Mouse (Mus musculus): ENCODE data around the gene Tigar.

The Tigar gene

DNA sequence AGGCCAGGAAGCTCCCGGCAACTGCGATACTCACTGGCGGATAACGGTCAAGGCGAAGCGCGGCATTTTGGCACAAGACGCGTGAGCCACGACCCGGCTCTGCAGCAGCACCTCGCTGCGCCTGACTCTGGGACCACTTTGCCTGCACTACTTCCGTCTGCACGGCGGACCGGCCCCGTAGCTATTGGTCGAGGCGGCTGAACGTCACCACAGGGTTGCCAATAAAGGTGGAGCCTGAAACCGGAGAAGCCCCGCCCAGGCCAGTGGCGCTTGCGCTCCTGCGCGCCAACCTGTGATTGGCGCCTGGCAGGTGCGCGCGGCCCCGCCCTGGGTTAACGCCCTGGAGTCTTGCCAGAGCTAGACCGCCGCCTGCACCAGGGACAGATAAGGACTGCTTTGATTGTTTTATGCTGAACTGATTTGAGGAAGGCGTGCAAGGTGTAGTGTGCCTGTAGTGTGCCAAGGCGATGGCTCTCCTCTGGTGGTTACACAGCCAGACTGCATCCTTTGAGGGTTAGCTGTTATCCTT lies at the start of gene Tigar:
TSS of gene Tigar (minus strand) at position 156 of the 529 bp plus-strand sequence.
- DNase-seq (ENCODE audit: low spot score), result peak; percentile 66

- DNase-seq (ENCODE audit: low spot score), result no peak
Measured at GRCm38 (mm10) chr6:127157321-127157720, 48.0 kb upstream of the Tigar start.

GRCm38 (mm10) chr6:127155468-127155867 lies 46.1 kb upstream of the Tigar start:
- no peak for DNase-seq (ENCODE audit: low spot score)

- DNase-seq (ENCODE audit: low spot score), result no peak
Measured at GRCm38 (mm10) chr6:127154708-127155268, 45.4 kb upstream of the Tigar start.

DNA sequence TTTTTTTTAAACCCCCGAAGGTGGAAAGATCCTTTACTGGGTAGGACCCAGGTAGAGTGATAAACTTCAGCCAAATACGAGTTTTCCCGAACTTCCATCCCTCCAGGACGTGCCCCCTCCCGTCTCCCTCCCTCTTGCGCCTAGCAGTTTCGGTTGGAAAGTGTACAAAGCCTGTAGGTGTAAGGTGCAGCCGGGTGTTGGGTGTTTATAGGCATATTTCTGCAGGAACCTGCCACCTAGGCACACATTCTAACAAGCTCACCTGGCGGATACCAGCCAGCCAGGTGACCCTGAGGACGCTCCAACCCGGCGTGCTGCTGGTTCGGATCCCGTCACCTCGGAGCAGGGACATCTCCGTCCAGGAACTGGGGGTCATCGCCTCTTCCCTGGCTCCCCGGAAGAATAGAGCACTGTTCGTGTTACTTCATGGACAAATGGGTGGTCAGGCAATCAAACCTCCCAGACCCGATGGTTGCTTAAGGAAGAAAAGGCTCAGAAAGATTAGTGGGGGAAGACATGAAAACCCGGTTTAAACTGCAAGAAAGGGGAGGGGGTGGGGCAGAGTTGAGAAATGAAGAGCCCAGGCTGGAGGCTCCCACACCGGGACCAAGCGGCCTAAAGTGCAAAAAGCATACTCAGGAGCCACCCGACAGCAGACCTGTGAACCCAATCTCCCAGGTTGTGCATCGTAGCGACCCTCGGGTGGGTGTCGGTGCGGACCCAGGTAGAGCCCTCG lies 44.8 kb upstream of the Tigar start:
- no peak for DNase-seq (ENCODE audit: low spot score)

DNA sequence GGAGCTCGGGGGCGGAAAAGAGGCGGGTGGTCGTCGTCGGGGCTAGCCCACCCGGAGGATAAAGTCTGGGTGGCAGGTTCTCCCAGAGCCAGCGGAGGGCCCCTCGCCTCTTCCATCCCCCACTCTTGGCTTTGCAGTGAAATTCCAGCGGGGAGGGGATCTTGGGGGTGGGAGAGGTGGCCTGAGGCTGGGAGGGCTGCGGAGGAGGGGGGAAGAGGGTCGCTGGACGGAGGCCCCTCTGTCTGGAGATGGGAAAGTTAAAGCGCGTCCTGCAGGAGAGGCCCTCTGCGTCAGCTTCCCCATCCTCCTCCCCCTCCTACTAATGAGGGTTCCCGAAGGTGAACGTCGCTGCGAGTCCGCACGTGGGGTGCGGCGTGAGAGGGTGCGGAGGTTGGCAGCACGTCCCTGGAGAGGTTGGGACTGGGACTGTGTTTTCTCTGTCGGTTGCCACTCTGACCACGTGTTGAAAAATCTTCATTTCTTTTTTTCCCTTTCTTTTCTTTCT lies 44.0 kb upstream of the Tigar start:
- no peak for DNase-seq (ENCODE audit: low spot score)

DNA sequence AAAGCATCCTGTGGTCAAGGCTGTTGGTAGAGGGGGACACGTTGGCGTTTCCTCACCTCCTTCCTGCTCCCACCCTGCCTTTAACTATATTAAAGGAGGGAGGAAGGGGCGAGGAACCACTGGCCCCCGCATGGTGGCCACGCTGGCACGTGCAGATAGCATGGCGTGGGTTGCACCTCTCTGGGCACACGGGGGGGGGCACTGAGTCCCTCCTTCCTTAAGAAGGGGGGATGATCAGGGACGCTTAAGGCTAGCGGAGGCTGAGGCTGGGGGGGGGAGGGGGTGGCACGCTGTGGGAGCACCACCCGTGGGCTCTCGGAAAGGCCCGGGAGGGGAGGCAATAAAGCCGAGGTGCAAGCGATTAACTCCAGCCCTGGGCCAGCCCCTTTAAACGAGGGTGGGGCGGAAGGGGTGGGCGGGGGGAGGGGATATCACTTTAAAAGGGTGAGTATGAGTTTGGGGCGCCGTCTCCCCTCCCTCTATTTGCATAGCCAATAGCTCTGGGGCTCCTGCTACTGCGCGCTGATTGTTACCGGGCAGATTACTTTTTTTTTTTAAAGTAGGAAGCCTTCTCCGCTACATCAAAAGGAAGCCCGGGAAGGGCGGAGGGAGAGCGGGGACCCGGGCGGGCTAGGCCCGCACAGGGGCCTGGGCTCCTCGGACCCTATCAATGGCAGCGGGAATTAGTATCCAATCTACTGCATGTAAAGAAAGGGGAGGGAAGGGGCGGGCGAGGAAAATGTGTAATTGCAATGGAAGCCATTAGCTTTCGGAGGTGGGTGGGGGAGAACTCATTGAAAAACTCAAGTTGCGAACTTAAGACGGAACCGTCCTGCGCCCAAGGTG lies 43.0 kb upstream of the Tigar start, which contains the start of gene Ccnd2:
TSS of gene Ccnd2 (minus strand) at position 88 of the 846 bp plus-strand sequence.
- DNase-seq (ENCODE audit: low spot score), result no peak

DNA sequence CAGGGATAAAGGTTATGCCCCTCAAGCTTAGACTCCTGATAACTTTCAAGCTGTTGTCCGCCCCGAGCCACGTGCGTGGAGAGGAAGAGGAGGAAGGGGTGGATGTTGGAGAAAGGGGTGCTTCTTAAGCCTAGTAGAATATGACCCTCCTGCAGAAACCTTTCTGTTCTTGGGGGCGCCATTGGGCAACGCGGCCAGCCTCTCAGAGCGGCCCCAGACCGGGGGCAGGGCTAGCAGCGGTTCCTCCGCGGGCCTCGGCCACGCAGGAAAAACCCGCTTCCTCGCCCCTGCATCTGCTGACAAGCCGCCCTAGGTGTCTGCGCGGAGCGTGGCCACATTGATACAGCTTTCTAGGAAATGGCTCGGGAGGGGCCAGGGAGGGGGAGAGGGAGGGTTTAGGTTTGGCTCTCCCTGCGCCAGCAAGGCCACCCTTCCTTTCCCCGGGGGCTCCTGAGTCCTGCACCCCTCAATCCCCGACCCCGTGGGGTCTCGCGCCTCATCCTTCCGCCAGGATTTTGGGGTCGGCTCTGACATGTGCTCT lies 42.3 kb upstream of the Tigar start:
- DNase-seq (ENCODE audit: low spot score), result no peak

DNA sequence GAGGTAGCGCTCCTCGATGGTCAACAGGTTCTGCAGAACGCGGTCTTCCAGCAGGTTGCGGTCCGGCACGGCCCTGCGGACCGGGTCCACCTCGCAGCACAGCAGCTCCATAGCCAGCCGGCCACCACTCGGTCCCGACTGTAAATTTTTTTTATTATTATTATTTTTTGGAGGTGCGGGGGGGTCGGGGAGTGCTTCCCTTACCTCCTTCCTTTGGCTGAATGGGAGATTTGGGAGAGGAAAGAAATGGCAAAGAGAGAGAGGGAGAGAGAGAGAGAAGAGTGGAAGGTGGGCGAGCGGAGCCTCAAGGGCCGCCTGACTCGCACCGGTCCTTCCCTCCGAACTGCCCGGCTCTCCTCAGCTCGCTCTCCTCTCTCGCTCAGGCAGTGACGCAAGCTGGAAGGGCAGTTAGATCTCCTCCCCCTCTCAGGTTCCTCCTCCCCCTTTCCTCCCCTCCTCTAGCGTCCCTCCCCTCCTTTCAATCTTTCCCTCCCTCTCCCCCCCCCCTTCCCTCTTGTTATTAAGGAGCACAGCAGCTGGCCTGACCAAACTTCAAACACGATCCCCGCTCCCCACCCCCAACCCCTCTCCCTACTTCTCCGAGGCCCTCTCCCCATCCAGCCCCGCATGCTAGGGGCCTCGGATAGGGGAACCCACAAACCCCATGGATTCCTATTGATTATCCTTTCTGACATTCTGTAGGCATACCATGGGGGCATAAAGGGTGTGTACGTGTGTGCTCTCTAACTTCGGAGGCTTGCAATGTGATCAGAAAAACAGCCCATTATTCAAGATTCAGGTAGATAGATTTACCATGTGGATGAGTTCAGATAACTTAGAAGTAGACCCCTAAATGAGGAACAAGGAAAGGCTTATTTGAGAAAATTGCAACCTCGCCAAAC lies 41.6 kb upstream of the Tigar start:
- DNase-seq (ENCODE audit: low spot score), result no peak

- no peak for DNase-seq (ENCODE audit: low spot score)
Measured at GRCm38 (mm10) chr6:127149944-127150662, 40.7 kb upstream of the Tigar start.

DNA sequence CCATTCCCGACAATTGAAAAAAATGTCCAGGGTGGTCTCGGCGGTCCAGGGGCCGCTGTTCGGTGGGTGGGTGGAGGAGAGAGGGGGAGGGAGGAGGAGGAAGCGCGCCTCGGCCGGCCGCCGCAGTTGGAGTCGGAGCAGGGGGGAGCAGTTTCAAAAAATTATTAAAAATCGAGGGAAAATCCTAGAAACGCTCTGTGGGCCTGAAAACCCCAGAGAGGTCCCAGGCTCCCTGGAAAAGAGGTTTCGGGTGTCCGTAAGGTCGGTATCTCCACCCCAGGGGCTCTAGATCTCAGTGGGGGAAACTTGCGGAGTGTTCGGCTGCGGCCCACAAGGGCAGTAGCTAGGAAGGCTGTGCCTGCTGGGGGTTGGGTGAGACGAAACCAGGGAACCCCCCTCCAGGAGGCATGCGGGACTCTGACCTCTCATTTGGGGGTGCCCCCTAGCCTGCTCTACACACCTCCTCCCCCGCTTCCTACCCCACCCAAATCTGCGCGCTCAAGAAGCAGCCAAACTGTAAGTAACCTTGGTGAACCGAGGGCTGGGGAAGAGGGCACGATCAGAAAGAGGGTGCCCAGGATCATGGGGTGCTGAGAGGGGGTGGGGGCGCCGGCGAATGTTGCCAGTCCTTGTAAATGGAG lies 40.1 kb upstream of the Tigar start:
- no peak for DNase-seq (ENCODE audit: low spot score)

GRCm38 (mm10) chr6:127148526-127149302 lies 39.4 kb upstream of the Tigar start:
- DNase-seq (ENCODE audit: low spot score), result no peak

GRCm38 (mm10) chr6:127147665-127148064 lies 38.3 kb upstream of the Tigar start:
- no peak for DNase-seq (ENCODE audit: low spot score)

DNA sequence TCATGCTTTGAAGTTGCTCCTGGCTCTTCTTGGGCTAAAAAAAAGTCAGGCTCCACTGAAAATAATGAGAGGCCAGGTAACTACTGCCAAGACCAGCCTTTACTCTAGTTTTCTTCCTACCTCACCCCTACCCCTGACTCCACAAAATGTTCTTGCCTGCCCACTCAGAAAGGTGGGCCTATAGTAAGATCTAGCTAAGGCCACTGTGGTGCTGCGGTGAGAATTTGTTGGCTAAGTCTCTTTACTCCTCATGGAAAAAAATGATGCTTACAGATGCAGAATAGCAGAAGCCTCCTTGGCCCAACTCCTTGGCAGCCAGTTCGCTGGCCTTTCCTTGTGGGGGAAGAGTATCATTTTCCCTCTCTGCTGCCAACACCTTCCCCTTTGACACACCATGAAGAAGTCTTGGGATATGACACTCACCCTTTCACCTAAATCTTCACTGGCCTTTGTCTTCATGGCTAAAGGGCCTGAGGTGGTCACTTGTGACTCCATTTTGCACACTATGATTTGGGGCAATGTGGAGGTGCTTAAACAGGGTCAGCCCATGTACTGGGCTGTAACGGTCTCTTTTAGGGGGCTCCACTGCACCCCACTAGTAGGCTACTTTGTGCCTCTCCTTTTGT lies 37.1 kb upstream of the Tigar start:
- no peak for DNase-seq (ENCODE audit: low spot score)

DNA sequence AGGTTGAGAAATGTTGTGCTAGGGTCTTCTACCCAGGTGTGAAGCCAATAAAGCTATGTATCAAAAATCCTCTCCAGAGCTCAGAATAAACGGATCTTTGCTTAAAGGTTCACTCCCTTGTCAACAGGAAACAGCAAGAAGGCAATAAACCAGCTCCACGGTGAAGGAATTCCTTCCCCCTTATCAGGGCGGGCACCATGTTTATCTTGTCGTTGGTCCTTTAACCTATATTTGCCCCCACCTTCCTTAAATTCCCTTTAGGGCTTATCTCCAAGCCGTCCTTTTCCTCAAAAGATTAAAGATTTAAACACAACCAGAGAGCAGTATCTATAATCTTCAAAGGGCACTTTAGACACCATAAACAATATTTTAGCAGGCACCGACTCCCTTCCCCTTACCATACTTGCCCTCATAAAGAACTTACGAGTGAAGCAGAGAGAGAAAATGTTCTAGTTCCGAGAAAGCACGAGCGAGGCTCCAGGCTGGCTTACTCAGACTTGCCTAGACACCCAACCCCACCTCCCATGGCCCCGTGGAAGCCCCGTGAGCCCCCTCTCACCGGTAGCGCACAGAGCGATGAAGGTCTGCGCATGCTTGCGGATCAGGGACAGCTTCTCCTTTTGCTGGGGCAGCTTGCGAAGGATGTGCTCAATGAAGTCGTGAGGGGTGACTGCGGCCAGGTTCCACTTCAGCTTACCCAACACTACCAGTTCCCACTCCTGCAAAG lies 36.3 kb upstream of the Tigar start:
- DNase-seq (ENCODE audit: low spot score), result no peak

- DNase-seq (ENCODE audit: low spot score), result no peak
Measured at GRCm38 (mm10) chr6:127143576-127144288, 34.4 kb upstream of the Tigar start.

GRCm38 (mm10) chr6:127143124-127143520 lies 33.8 kb upstream of the Tigar start:
- no peak for DNase-seq (ENCODE audit: low spot score)

All from urinary bladder, postnatal 10 days (tissue).